Mouse (Mus musculus) yolk sac, embryonic 10.5 days (tissue): ENCODE measurements around the gene Gm10719.
A peak's percentile ranks its signal among the peaks of the same experiment; 100 is the strongest.
"Not testable (repeated sequence)": the region's sequence is repeated elsewhere in the genome, so short reads cannot be mapped to it uniquely, and the experiment has no call there.

Source experiments
- DNase-seq: peaks from one replicate; pipeline ENCODE4 v3.0.0-alpha.2; 2017; ENCODE audit warnings: low spot score

Gene Gm10719

GRCm38 (mm10) chr9:3025653-3026052 lies 8.4 kb downstream of the Gm10719 start:
- not testable (repeated sequence) for DNase-seq

- not testable (repeated sequence) for DNase-seq
Observed at GRCm38 (mm10) chr9:3026136-3026535, 8.9 kb downstream of the Gm10719 start.

DNA sequence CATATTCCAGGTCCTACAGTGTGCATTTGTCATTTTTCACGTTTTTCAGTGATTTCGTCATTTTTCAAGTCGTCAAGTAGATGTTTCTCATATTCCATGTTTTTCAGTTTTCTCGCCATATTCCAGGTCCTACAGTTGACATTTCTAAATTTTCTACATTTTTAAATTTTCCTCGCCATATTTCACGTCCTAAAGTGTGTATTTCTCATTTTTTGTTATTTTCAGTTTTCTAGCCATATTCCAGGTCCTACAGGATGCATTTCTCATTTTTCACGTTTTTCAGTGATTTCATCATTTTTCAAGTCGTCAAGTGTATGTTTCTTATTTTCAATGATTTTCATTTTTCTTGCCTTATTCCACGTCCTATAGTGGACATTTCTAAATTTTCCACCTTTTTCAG lies 9.5 kb downstream of the Gm10719 start:
- not testable (repeated sequence) for DNase-seq

DNA sequence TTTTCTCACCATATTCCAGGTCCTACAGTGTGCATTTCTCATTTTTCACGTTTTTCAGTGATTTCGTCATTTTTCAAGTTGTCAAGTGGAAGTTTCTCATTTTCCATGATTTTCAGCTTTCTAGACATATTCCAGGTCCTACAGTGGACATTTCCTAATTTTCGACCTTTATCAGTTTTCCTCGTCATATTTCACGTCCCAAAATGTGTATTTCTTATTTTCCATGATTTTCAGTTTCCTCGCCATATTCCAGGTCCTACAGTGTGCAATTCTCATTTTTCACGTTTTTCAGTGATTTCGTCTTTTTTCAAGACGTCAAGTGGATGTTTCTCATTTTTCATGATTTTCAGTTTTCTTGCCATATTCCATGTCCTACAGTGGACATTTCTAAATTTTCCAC lies 10.0 kb downstream of the Gm10719 start:
- DNase-seq = peak; percentile 74

GRCm38 (mm10) chr9:3029276-3030000 lies 12.2 kb downstream of the Gm10719 start:
- DNase-seq = not testable (repeated sequence)

DNA sequence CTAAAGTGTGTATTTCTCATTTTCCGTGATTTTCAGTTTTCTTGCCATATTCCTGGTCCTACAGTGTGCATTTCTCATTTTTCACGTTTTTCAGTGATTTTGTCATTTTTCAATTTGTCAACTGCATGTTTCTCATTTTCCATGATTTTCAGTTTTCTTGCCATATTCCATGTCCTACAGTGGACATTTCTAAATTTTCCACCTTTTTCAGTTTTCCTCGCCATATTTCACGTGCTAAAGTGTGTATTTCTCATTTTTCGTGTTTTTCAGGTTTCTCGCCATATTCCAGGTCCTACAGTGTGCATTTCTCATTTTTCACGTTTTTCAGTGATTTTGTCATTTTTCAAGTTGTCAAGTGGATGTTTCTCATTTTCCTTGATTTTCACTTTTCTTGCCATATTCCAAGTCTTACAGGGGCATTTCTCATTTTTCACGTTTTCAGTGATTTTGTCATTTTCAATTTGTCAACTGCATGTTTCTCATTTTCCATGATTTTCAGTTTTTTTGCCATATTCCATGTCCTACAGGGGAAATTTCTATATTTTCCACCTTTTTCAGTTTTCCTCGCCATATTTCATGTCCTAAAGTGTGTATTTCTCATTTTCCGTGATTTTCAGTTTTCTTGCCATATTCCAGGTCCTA lies 13.6 kb downstream of the Gm10719 start:
- peak; percentile 97 for DNase-seq

DNA sequence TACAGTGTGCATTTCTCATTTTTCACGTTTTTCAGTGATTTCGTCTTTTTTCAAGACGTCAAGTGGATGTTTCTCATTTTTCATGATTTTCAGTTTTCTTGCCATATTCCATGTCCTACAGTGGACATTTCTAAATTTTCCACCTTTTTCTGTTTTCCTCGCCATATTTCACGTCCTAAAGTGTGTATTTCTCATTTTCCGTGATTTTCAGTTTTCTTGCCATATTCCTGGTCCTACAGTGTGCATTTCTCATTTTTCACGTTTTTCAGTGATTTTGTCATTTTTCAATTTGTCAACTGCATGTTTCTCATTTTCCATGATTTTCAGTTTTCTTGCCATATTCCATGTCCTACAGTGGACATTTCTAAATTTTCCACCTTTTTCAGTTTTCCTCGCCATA lies 17.1 kb downstream of the Gm10719 start, which contains the start of gene Gm17535:
Gm17535 (plus strand) TSS at position 301 of the 400 bp plus-strand sequence.
- DNase-seq = not testable (repeated sequence)

DNA sequence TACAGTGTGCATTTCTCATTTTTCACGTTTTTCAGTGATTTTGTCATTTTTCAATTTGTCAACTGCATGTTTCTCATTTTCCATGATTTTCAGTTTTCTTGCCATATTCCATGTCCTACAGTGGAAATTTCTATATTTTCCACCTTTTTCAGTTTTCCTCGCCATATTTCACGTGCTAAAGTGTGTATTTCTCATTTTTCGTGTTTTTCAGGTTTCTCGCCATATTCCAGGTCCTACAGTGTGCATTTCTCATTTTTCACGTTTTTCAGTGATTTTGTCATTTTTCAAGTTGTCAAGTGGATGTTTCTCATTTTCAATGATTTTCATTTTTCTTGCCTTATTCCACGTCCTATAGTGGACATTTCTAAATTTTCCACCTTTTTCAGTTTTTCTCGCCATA lies 19.4 kb downstream of the Gm10719 start, which contains the start of gene Gm10715:
Gm10715 (plus strand) TSS at position 301 of the 400 bp plus-strand sequence.
- DNase-seq = not testable (repeated sequence)

DNA sequence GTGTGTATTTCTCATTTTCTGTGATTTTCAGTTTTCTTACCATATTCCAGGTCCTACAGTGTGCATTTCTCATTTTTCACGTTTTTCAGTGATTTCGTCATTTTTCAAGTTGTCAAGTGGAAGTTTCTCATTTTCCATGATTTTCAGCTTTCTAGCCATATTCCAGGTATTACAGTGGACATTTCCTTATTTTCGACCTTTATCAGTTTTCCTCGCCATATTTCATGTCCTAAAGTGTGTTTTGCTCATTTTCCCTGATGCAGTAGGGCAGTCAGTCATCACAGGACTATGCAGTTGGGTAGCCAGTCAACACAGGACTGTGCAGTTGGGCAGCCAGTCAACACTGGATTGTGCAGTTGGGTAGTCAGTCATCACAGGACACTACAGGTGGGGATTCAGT lies 21.0 kb downstream of the Gm10719 start:
- not testable (repeated sequence) for DNase-seq
